Mouse (Mus musculus) bone marrow macrophage, adult 2 months (primary cell): ENCODE data around the gene Mtcp1.

Experiments
- CTCF ChIP-seq: IDR thresholded peaks from 2 replicates; pipeline ENCODE4 v1.5.1; 2012; ENCODE audit warnings: low read depth, mild to moderate bottlenecking, low read length, moderate library complexity
- POLR2A ChIP-seq: IDR thresholded peaks from 2 replicates; pipeline ENCODE4 v1.6.1; 2012; ENCODE audit warnings: mild to moderate bottlenecking, low read depth, low read length, borderline replicate concordance

DNA sequence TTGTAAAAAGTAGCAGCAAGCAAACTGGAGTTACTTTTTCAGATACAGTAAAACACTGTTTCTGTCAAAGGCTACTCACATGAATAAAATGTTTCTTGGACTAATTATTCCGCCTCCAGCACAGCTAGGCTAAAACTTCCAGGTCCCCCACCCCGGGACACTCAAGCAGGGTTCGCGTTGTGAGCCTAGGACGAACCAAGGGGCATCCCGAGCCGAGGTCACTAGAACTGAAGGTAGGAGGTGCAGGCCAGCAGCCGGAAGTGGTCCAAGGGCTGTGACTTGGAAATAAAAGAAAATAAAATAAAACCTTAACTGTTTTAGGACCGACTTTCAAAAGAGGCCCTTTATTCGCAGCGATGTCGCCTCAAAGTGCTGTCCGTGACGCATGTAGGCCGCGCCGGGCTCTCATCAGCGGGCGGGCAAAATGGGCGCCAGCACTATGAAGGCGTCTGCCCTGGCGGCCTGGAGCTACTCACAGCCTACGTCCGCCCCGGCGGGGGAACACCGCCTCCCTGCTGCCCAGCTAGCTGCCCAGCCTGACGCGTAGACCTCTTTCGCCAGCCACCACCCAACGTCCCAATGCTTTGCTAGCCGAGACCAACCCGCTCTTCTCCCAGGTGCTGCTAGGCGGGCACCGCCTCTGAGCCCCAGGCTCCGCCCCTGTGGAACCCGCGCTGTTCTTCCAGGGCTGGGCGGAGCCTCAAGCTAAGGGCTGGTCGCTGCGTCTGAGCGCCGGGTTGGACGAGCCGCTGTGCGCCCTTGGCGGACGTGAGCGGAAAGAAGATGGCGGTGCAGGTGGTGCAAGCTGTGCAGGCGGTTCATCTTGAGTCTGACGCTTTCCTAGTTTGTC is at the start of gene Mtcp1, which contains the start of the genes Cmc4 and Brcc3:
- TF ChIP-seq POLR2A = no peak
- TF ChIP-seq CTCF = no peak
